Comparison of ENCODE assay signal across 10 mouse cellular contexts in genomic region chr1:168426900-168427299, GRCm38 (mm10). TPM values are rescaled to one million over a fixed set of nuclear protein-coding genes. Genes with fewer than 3 reads are reported as not detected.
DNase-seq lines count a peak whose midpoint lies in the region; ATAC-seq and TF ChIP-seq lines count a peak whose summit lies in the region.
"Had no signal": no experiment of that assay in that cellular context is flagged by ENCODE, and none has a peak within 500 bp of the region (broad histone marks: within the 10 kb centered on the region; RNA-seq: fewer than 3 reads in every experiment).

No protein-coding gene starts in this region.

- H3K9ac ChIP-seq in heart, embryonic 12.5 days = peak overlapping the region; percentile 64; the same call in 1 of the 2 replicates
- H3K9ac ChIP-seq in forebrain, postnatal 0 days = peak overlapping the region; percentile 99
- no peak overlapping the region for H3K9ac ChIP-seq in liver, embryonic 13.5 days

- peak overlapping the region; percentile 66 for H3K4me2 ChIP-seq in heart, embryonic 12.5 days
- H3K4me2 ChIP-seq in forebrain, postnatal 0 days (ENCODE audit: low read depth) = peak overlapping the region; percentile 73
- H3K4me2 ChIP-seq in liver, embryonic 13.5 days = 0 out of 2 replicates have a peak overlapping the region, but pooled peaks have one; percentile 21

- no peak for TF ChIP-seq POLR2A in brain, embryonic 14.5 days (IDR thresholded peaks at IDR 0.05; ENCODE audit: borderline replicate concordance, extremely low read depth, insufficient read depth, insufficient read length, poor library complexity, severe bottlenecking)

- H3K4me3 ChIP-seq in heart, embryonic 12.5 days = peak overlapping the region; percentile 33
- peak overlapping the region; percentile 77 for H3K4me3 ChIP-seq in forebrain, postnatal 0 days (ENCODE audit: low read depth, low read length)
- no peak overlapping the region for H3K4me3 ChIP-seq in liver, embryonic 13.5 days (replicated peaks)

- WGBS in heart, embryonic 12.5 days = 43% methylated on average over 9 of the region's 9 CpGs
- WGBS in forebrain, postnatal 0 days = 16% methylated on average over 9 of the region's 9 CpGs
- WGBS in liver, embryonic 13.5 days (ENCODE audit: insufficient replicate concordance) = 59% methylated on average over 9 of the region's 9 CpGs

- no peak for ATAC-seq in heart, embryonic 12.5 days (ENCODE audit: insufficient number of reproducible peaks, low FRiP score)
- no peak for ATAC-seq in forebrain, postnatal 0 days
- ATAC-seq in liver, embryonic 13.5 days (ENCODE audit: low read depth) = no peak

- H3K27ac ChIP-seq in heart, embryonic 12.5 days (ENCODE audit: poor library complexity, severe bottlenecking) = no peak overlapping the region
- peak overlapping the region; percentile 97 for H3K27ac ChIP-seq in forebrain, postnatal 0 days (ENCODE audit: low read depth, low read length)
- no peak overlapping the region for H3K27ac ChIP-seq in liver, embryonic 13.5 days

- DNase-seq in heart, adult 9 months (ENCODE audit: low spot score in 2 of 2) = no peak
- peak; percentile 63 for DNase-seq in brain, embryonic 14.5 days (ENCODE audit: low read depth)
- no peak for DNase-seq in forebrain, postnatal 0 days
- no peak for DNase-seq in liver, embryonic 13.5 days
- DNase-seq in cerebellum, adult 11-12 months = no peak
- DNase-seq in right cerebral cortex, adult 2 months (ENCODE audit: low spot score in 2 of 2) = no peak
- no peak for DNase-seq in yolk sac, embryonic 10.5 days (ENCODE audit: low spot score)
- DNase-seq: cerebellum, postnatal 25 days; lung, postnatal 10 days had no signal

- peaks cover 53% of the 10 kb centered on the region for H3K4me1 ChIP-seq in heart, embryonic 12.5 days (replicated peaks)
- peaks cover 15% of the 10 kb centered on the region for H3K4me1 ChIP-seq in forebrain, postnatal 0 days (ENCODE audit: insufficient read depth)
- peaks cover 20% of the 10 kb centered on the region for H3K4me1 ChIP-seq in liver, embryonic 13.5 days (replicated peaks)

- H3K36me3 ChIP-seq in heart, embryonic 12.5 days = peaks cover 6% of the 10 kb centered on the region; the same call in 1 of the 2 replicates
- H3K36me3 ChIP-seq in forebrain, postnatal 0 days (ENCODE audit: insufficient read depth) = peaks cover 3% of the 10 kb centered on the region
- H3K36me3 ChIP-seq in liver, embryonic 13.5 days = no peaks in the 10 kb centered on the region

- no peaks in the 10 kb centered on the region for H3K27me3 ChIP-seq in heart, embryonic 12.5 days (replicated peaks)
- H3K27me3 ChIP-seq in forebrain, postnatal 0 days (ENCODE audit: insufficient read depth, low read length) = no peaks in the 10 kb centered on the region
- no peaks in the 10 kb centered on the region for H3K27me3 ChIP-seq in liver, embryonic 13.5 days

- no peaks in the 10 kb centered on the region for H3K9me3 ChIP-seq in heart, embryonic 12.5 days (replicated peaks)
- no peaks in the 10 kb centered on the region for H3K9me3 ChIP-seq in forebrain, postnatal 0 days (ENCODE audit: low read length)
- H3K9me3 ChIP-seq in liver, embryonic 13.5 days (replicated peaks) = no peaks in the 10 kb centered on the region

- TF ChIP-seq CTCF in brain, embryonic 14.5 days (IDR thresholded peaks at IDR 0.05; ENCODE audit: borderline replicate concordance, extremely low read depth, insufficient read depth, insufficient read length) = no peak
- TF ChIP-seq CTCF in forebrain, postnatal 0 days (IDR thresholded peaks at IDR 0.05; ENCODE audit: low read depth) = no peak

RNA-seq across cellular contexts. Expression of gene Pbx1, which starts 5.2 kb away (rescaled TPM):
- polyA plus RNA-seq in heart, embryonic 12.5 days (2016; fragmentation: Nextera tagmentation; extraction: Ambion mirVana) = 26.2 and 26.3 TPM in 2 replicates
- 137 and 141 TPM in 2 replicates for polyA plus RNA-seq in brain, embryonic 14.5 days (2012; rRNA removed)
- total RNA-seq in forebrain, postnatal 0 days (2014; rRNA removed) = 79.2 and 95.9 TPM in 2 replicates
- polyA plus RNA-seq in forebrain, postnatal 0 days (2015; fragmentation: Nextera tagmentation; extraction: Ambion mirVana) = 52.6 and 60.5 TPM in 2 replicates
- polyA plus RNA-seq in liver, embryonic 13.5 days (2015; fragmentation: Nextera tagmentation; extraction: Ambion mirVana) = 3.1 and 3.2 TPM in 2 replicates

Comparison
In these comparisons a context has a peak if more than half of its experiments do, and no peak if none do; other contexts are left out.
1. H3K4me2 ChIP-seq: peak in every context shown above with its lines; median percentile 73 in forebrain, postnatal 0 days; 66 in heart, embryonic 12.5 days; 21 in liver, embryonic 13.5 days.